ENCODE assay signal across 8 mouse cellular contexts in the genomic region with DNA sequence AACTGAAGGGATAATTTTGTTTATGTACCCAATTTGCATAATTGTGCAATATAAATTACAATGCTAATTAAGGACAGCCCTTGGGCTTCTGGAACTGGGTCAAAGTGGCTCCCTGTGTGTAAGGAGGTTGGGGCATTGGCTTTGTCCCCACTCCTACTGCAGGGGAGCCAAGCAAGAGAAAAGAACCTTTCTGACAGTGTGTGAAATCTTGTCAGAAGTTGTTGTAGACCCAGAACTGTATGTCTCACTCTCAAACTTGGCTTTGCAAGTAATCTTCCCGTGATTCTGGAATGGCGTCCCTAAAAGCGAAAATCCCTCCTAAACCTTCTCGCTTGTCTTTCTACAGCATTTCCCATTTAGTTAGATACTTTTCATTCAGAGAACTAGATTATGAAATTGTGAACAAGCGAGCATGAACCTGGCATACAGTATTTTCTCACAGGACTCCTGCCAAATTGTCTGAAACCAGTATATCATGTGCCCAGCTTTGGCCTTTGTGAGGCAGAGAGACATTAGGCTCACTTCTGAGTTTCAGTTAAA.
DNase-seq lines count a peak whose midpoint lies in the region.

No protein-coding gene starts in this region.

- peak; percentile 26 for DNase-seq in layer of hippocampus, adult 9-11 months
- no peak for DNase-seq in layer of hippocampus, postnatal 25 days (ENCODE audit: extremely low spot score in 1 of 2, low spot score in 1 of 2)
- DNase-seq in adrenal gland, postnatal 14 days, result peak; percentile 43
- DNase-seq in cerebellum, adult 8-10 months, result peak; percentile 26
- peak; percentile 94 for DNase-seq in gonadal fat pad, adult 2 months (ENCODE audit: low read depth)
- no peak for DNase-seq in spleen, adult 18-20 months
- DNase-seq in heart, adult 9 months (ENCODE audit: low spot score in 2 of 2), result no peak
- DNase-seq in heart, adult 11 months, result no peak

Comparison
In these comparisons a context has a peak if more than half of its experiments do, and no peak if none do; other contexts are left out.
1. DNase-seq: peak in layer of hippocampus, adult 9-11 months (single experiment), adrenal gland, postnatal 14 days (single experiment), cerebellum, adult 8-10 months (single experiment) and gonadal fat pad, adult 2 months (single experiment); none in layer of hippocampus, postnatal 25 days (0 of 2), spleen, adult 18-20 months (0 of 2), heart, adult 9 months (0 of 2) and heart, adult 11 months (single experiment).